Mouse (Mus musculus): ENCODE data around the gene Orm2. TPM values are rescaled to one million over a fixed set of nuclear protein-coding genes. Genes with fewer than 3 reads are reported as not detected.

Gene Orm2
- polyA plus RNA-seq, 1 experiment from 2014 or later = not detected

GRCm38 (mm10) chr4:63399691-63400270 lies 37.5 kb downstream of the Orm2 start:
- Histone ChIP-seq H3K36me3 (peaks cover 2% of the 10 kb centered on the region), H3K9me3 (replicated peaks) (no peaks in the 10 kb centered on the region), H3K27ac (replicated peaks) (no peak overlapping the region), H3K27me3 (replicated peaks) (no peaks in the 10 kb centered on the region), H3K4me2 (no peak overlapping the region), H3K9ac (replicated peaks) (no peak overlapping the region), H3K4me3 (replicated peaks) (no peak overlapping the region), H3K4me1 (peaks cover 29% of the 10 kb centered on the region)
- no peak for ATAC-seq (ENCODE audit: low FRiP score)
- WGBS = 61% methylated on average over 7 of the region's 8 CpGs

DNA sequence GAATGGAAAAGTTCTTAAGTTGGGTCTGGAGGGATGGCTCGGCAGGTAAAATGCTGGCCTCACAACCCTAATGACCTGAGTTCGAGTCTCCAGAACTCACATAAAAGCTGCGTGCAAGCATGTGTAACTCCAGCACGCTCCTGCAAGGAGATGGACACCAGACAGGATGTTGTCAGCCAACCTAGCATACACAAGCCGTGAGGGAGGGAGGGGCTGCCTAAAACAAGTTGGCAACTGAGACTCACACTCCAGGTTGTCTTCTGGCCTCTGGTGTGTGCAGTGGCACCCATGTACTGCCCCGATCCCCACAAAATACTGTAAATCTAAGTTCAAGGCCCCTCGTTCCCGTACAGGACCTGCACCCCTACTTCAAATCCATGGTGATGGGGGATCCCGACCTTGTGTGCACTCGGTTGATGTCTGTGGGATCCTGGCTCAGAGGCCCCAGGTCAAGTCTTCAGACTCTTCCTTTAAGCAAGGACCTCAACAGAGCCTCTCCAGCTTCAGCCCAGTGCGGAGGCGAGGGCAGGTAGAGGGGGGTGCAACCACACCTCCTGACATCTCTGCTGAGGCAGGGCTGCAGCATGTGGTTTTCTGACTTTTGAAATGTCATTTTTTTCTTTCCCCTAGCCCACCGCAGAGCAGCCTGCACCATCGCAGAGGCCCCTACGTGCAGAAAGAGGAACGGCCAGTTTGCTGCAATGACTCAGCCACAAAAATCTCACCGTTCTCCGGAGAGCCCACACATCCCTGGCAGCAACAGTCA lies 38.5 kb downstream of the Orm2 start:
- Histone ChIP-seq H3K36me3 (no peaks in the 10 kb centered on the region), H3K9me3 (replicated peaks) (no peaks in the 10 kb centered on the region), H3K9ac (replicated peaks) (no peak overlapping the region), H3K4me3 (replicated peaks) (no peak overlapping the region), H3K4me1 (peaks cover 36% of the 10 kb centered on the region), H3K4me2 (no peak overlapping the region), H3K27me3 (replicated peaks) (no peaks in the 10 kb centered on the region), H3K27ac (replicated peaks) (no peak overlapping the region)
- ATAC-seq (ENCODE audit: low FRiP score) = no peak
- WGBS = 92% methylated on average over 18 of the region's 18 CpGs

DNA sequence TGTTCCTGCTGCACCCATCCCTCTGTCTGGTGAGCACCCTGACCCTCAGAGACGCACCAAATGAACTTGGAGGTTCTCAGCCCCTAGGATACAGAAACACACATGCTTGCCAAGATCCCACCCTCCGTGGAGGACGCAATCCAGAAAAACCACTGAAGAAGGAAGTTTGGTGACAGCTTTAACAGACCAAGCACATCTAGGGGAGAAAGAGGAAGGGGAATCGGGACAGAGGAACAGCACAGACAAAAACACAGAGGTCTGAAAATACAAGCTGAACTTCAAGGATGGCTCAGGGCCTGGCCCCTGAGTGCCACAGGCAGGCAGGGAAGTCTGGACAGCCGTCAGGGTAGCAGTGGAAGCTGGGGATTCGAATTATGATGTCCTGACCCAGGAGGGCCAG lies 39.4 kb downstream of the Orm2 start:
- H3K4me3 ChIP-seq (replicated peaks) = no peak overlapping the region
- WGBS = 84% methylated on average over 6 of the region's 6 CpGs
- no peak overlapping the region for H3K4me2 ChIP-seq
- ATAC-seq (ENCODE audit: low FRiP score) = no peak
- no peaks in the 10 kb centered on the region for H3K27me3 ChIP-seq (replicated peaks)
- H3K27ac ChIP-seq (replicated peaks) = no peak overlapping the region
- no peaks in the 10 kb centered on the region for H3K36me3 ChIP-seq
- no peak overlapping the region for H3K9ac ChIP-seq (replicated peaks)
- H3K9me3 ChIP-seq (replicated peaks) = no peaks in the 10 kb centered on the region
- H3K4me1 ChIP-seq = peaks cover 36% of the 10 kb centered on the region

DNA sequence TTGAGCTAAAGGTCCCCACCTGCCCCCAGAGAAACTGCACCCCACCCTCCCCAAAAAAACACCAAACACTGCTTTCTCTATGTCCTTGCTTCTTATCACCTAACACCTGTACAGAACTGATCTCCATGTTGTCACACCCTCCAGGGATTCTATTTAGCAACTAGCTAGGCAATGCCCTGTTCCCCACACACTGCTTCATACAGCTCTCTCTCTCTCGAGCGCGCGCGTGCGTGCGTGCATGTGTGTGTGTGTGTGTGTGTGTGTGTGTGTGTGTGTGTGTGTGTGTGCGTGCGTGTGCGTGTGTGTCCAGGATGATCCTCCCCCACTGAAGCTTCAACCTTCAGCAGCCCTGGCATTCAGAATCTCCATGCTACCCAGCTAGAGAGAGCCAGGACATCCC lies 39.8 kb downstream of the Orm2 start:
- Histone ChIP-seq H3K4me3 (replicated peaks) (no peak overlapping the region), H3K36me3 (no peaks in the 10 kb centered on the region), H3K27ac (replicated peaks) (no peak overlapping the region), H3K27me3 (replicated peaks) (no peaks in the 10 kb centered on the region), H3K9ac (replicated peaks) (no peak overlapping the region), H3K9me3 (replicated peaks) (no peaks in the 10 kb centered on the region), H3K4me1 (peaks cover 36% of the 10 kb centered on the region), H3K4me2 (0 out of 2 replicates have a peak overlapping the region, but pooled peaks have one; percentile 35)
- over 99% methylated on average over 10 of the region's 10 CpGs for WGBS
- no peak for ATAC-seq (ENCODE audit: low FRiP score)

DNA sequence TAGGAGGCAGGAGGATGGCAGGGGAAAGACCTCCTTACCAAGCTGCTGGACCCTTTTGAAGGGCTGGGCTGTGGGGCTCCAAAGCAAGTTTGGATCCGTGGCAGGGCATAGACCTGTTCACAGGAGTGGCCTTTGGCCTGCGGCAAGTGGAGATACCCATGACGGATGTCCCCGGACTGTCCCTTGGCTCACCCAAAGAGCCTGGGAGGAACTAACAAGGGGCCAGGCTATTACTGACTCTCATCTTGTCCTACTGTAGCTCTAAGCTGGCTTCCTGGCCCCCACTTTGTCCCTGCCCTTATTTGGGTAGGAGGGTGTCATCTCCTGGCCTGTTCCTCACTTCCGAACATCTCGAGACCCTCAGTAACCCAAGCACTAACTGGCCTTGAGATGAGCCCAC lies 40.3 kb downstream of the Orm2 start:
- ATAC-seq (ENCODE audit: low FRiP score) = no peak
- H3K4me3 ChIP-seq (replicated peaks) = peak overlapping the region; percentile 17; the same call in 1 of the 2 replicates
- no peaks in the 10 kb centered on the region for H3K9me3 ChIP-seq (replicated peaks)
- peaks cover 36% of the 10 kb centered on the region for H3K4me1 ChIP-seq
- no peak overlapping the region for H3K9ac ChIP-seq (replicated peaks)
- no peaks in the 10 kb centered on the region for H3K27me3 ChIP-seq (replicated peaks)
- H3K27ac ChIP-seq (replicated peaks) = peak overlapping the region; percentile 69
- peak overlapping the region; percentile 35 for H3K4me2 ChIP-seq
- H3K36me3 ChIP-seq = no peaks in the 10 kb centered on the region
- 74% methylated on average over 6 of the region's 6 CpGs for WGBS

DNA sequence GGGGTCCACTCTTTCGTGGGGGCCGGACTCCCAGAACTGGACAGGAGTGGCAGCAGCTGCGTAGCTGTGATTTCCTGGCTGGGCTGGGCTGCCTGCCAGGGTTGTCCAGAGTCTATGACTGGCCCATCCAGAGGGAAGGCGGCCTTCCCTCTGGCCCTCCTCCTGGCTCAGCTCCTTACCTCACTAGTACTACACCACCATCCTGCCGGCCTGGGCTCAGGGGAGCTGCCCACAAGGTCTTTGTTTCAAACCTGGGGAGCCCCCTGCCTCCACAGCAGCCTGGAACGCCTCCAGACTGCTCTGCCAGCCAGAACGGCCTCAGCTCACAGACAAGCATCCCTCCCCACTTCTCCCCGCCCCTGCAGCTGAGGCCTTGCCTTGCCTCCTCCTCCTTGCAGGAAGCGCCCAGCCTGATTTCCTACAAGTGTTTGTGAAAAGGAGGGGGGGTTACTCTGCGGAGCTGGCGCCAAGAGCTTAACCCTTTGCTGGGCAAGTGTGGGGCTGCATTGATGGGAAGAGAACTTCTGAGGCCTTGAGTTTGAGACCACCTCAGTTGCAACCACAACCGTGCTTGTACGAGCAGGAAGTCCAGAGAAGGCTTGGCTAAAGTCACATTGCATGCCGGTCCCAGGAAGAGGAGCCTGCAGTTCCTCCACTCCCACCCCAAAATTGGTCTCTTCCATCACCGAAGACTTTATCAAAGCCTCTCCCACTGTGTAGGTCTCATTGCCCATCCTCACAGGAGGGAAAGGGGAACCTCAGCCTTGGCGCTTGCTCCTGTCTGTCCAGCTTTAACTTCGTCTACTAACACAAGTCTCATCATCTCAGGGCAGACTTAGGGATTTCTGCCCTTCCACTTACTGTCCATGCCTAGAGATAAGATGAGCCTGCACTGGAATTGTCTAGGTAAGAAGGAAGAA lies 41.1 kb downstream of the Orm2 start, which contains the start of gene Akna:
TSS of gene Akna (minus strand) at position 315 of the 920 bp plus-strand sequence.
- peak within 1 kb of the TSS; percentile 17; the same call in 1 of the 2 replicates for H3K4me3 ChIP-seq (replicated peaks)
- no peak within 1 kb of the TSS for H3K9ac ChIP-seq (replicated peaks)
- 25% methylated on average over 17 of the region's 17 CpGs for WGBS
- peak within 1 kb of the TSS; percentile 35 for H3K4me2 ChIP-seq
- ATAC-seq (ENCODE audit: low FRiP score) = peak; percentile 76
- H3K27me3 ChIP-seq (replicated peaks) = no peaks in the 10 kb centered on the region
- no peaks in the 10 kb centered on the region for H3K9me3 ChIP-seq (replicated peaks)
- H3K4me1 ChIP-seq = peaks cover 42% of the 10 kb centered on the region
- peak within 1 kb of the TSS; percentile 69 for H3K27ac ChIP-seq (replicated peaks)
- no peaks in the 10 kb centered on the region for H3K36me3 ChIP-seq

GRCm38 (mm10) chr4:63404205-63404604 lies 42.0 kb downstream of the Orm2 start:
- Histone ChIP-seq H3K27ac (replicated peaks) (no peak overlapping the region), H3K9ac (replicated peaks) (no peak overlapping the region), H3K4me1 (peaks cover 50% of the 10 kb centered on the region), H3K36me3 (no peaks in the 10 kb centered on the region), H3K9me3 (replicated peaks) (no peaks in the 10 kb centered on the region), H3K27me3 (replicated peaks) (no peaks in the 10 kb centered on the region), H3K4me2 (no peak overlapping the region), H3K4me3 (replicated peaks) (no peak overlapping the region)
- ATAC-seq (ENCODE audit: low FRiP score) = no peak
- WGBS = 80% methylated on average over 7 of the region's 7 CpGs

DNA sequence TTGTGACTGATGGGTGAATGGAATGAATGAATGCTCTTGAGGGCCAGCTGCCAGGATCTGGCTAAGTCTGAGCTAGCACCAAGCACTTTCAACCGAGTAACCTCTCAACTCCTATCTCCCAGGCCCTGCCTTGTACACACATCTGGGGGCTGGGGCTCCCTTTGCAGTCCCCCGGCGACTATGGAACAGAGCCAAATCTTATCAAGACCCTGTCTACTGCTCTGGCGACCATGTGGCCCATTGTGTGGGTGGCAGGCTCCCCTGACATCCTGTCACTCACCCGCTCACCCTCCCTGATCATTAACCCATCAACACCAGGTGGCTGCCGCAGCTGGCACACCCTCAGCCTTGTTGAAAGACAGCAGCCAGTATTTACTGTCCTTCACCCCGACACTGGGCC lies 42.8 kb downstream of the Orm2 start:
- 15% methylated on average over 7 of the region's 7 CpGs for WGBS
- Histone ChIP-seq H3K27me3 (replicated peaks) (no peaks in the 10 kb centered on the region), H3K27ac (replicated peaks) (no peak overlapping the region), H3K4me2 (no peak overlapping the region), H3K4me3 (replicated peaks) (no peak overlapping the region), H3K9me3 (replicated peaks) (no peaks in the 10 kb centered on the region), H3K4me1 (peaks cover 53% of the 10 kb centered on the region), H3K9ac (replicated peaks) (no peak overlapping the region), H3K36me3 (no peaks in the 10 kb centered on the region)
- ATAC-seq (ENCODE audit: low FRiP score) = no peak

GRCm38 (mm10) chr4:63405683-63406082 lies 43.4 kb downstream of the Orm2 start:
- Histone ChIP-seq H3K9ac (replicated peaks) (no peak overlapping the region), H3K4me1 (peaks cover 57% of the 10 kb centered on the region), H3K9me3 (replicated peaks) (no peaks in the 10 kb centered on the region), H3K27ac (replicated peaks) (no peak overlapping the region), H3K27me3 (replicated peaks) (no peaks in the 10 kb centered on the region), H3K4me3 (replicated peaks) (no peak overlapping the region), H3K4me2 (no peak overlapping the region), H3K36me3 (no peaks in the 10 kb centered on the region)
- ATAC-seq (ENCODE audit: low FRiP score) = no peak
- WGBS = 66% methylated on average over 4 of the region's 4 CpGs

DNA sequence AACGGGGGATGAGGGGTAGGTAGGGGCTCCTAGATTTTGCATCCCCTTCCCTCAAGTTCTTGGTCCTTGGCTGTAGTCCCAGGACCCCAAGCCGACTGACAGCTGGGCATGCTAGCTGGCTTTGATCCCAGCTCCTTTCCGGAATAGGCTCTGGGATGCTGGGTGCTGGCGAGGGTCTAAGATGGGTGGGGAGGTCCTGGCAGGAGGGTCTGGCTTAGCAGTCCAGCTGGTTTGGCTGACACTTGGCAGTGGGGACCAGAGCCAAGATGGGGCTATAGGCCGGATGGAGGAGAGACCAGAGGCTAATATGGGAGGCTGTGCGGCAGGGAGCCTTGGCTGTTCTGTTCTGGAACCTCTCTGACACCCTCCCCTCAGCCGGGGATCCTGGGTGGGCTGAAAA lies 46.0 kb downstream of the Orm2 start:
- Histone ChIP-seq H3K27me3 (replicated peaks) (no peaks in the 10 kb centered on the region), H3K27ac (replicated peaks) (peak overlapping the region; percentile 45; the same call in 1 of the 2 replicates), H3K9me3 (replicated peaks) (no peaks in the 10 kb centered on the region), H3K4me2 (peak overlapping the region; percentile 100), H3K9ac (replicated peaks) (no peak overlapping the region), H3K4me1 (peaks cover 54% of the 10 kb centered on the region), H3K36me3 (no peaks in the 10 kb centered on the region), H3K4me3 (replicated peaks) (no peak overlapping the region)
- WGBS = 52% methylated on average over 7 of the region's 7 CpGs
- peak; percentile 20; the same call in 1 of the 2 replicates for ATAC-seq (ENCODE audit: low FRiP score)

- Histone ChIP-seq H3K36me3 (no peaks in the 10 kb centered on the region), H3K4me2 (peak overlapping the region; percentile 100), H3K27me3 (replicated peaks) (no peaks in the 10 kb centered on the region), H3K9me3 (replicated peaks) (no peaks in the 10 kb centered on the region), H3K4me1 (peaks cover 50% of the 10 kb centered on the region), H3K27ac (replicated peaks) (peak overlapping the region; percentile 45; the same call in 1 of the 2 replicates), H3K4me3 (replicated peaks) (no peak overlapping the region), H3K9ac (replicated peaks) (peak overlapping the region; percentile 57; the same call in 1 of the 2 replicates)
- peak; percentile 40 for ATAC-seq (ENCODE audit: low FRiP score)
- WGBS = 12% methylated on average over 8 of the region's 8 CpGs
Measured at GRCm38 (mm10) chr4:63408649-63409048, 46.4 kb downstream of the Orm2 start.
